Mouse (Mus musculus) neural tube, embryonic 10.5 days (tissue): ENCODE results near the gene Fndc7.
"Not testable (repeated sequence)": the region's sequence is repeated elsewhere in the genome, so short reads cannot be mapped to it uniquely, and the experiment has no call there.

Source experiments
- DNase-seq: peaks from one replicate; pipeline ENCODE4 v3.0.0-alpha.2; 2017; ENCODE audit warnings: low spot score; ENCODE audit errors: extremely low spot score

The Fndc7 gene

DNA sequence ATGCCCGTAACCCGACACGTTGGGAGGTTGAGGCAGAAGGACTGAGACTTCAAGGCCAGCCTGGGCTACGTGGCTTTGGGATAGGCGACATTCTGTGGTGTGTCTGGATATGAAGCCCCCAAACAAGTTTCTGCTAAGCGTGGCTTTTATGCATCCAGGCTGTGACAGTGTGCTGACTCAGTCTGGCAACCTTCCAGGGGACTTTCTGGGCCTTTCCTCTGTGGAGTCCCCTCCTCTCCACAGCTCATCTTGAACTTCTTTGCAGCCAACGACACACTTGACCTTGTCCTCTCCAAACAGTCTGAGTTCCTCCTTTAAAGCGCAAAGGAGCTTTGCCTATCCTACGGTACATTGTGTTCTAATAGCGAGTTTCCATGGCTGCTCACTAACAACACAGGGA lies 33.9 kb downstream of the Fndc7 start:
- DNase-seq = no peak

DNA sequence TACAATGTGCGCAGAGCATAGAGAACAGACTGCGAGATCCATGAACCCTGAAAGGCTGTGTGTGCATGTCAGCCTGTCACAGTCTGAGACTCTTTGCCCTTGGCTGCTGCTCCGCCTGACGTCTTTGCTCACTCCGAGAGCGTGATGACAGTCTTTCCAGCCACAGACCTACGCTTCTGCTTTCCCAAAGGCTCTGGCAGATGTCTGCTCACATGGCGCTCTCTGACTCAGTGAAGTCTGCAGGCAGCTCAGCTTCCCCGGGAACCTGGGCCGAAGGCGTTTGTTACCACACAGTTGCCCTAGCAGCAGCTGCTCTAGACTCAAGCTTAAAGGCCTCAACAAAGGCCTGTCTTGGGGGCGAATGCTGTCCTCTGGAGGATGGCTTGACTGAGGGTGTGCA lies 34.4 kb downstream of the Fndc7 start:
- no peak for DNase-seq

DNA sequence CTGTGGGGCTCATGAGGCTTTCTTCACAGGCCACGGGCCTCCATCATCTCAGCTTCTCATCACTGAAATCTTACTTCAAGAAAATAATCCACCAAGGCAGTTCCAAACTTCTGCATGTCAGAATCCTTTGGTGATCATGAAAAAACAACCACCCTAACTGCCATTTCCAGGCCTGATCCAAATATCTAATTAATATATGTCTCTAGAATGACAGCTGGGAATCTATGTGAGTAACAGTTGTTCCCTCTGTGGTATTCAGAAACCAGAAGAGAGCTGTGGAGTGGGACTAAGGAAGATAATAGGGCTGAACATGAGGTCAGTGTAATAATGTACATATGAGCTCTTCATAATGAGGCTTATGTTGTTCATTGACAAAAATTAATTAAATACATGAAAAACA lies 36.5 kb downstream of the Fndc7 start:
- no peak for DNase-seq

DNA sequence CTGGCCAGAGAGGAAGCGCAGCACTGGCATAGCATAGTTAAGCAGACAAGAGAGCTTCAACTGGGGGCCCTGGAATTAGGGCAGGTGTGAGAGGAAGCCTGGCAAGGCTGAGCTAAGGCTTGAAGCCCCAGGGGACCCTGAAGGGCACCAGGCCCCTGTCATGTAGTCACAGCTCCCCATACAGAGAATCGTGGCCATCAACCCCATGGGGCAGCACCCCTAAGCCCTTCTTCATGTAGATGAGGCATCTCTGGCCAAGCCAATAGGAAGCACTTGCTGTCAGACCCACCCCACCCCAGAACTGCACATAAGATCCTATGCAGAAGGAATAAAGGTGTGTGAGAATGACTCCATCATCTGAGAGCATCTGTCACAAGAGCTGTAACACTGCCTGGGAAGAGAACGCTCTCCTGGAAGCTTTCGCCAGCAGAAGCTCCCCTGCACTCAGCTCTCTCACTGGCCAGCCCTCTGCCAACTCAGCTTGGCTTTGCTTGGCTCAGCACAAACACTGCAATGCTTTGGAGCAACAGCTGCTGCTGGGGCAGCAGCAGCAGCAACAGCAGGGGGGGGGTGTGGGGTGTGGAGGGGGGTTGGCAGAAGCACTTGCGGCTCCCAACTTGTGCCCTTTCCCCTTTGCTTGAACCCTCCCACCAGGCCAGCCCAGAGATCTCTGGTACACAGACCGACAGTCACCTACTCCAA lies 37.7 kb downstream of the Fndc7 start:
- DNase-seq = no peak

DNA sequence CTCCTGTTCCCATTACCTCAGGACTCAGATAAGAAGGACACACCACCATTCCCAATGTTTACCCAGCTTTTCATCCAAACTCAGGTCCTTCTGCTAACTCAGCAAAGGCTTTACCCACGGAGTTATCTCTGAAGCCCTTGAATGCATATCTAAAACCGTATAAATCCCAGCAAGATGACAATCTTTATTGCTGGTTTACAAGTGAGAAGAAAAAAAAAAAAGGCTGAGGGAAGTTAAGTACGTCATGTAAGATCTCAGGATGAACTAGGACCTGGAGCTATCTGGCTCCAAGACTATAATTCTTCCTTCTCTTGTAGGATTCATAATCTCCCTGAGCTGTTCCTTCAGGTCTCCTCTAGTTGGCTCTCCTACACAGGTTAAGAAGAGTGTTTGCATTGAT lies 38.3 kb downstream of the Fndc7 start:
- no peak for DNase-seq

DNA sequence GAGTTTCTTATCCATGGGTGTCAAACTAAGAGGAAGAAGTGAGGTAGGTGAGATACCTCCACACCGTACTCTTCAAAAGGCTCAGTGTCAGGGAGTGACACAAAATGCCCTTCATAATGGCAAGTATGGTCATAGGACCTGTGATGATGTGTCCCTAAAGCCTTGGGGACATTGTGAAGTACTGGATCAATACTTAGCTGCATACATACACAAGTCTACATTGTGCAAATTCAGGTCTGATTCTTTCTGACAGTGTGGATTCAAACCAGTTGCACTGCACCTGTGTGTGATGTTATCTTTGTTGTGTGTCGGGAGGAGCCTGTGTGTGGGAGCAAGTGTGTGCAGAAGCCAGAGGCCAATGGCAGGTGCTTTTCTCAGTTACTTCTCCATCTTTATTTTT lies 38.7 kb downstream of the Fndc7 start:
- DNase-seq = no peak

DNA sequence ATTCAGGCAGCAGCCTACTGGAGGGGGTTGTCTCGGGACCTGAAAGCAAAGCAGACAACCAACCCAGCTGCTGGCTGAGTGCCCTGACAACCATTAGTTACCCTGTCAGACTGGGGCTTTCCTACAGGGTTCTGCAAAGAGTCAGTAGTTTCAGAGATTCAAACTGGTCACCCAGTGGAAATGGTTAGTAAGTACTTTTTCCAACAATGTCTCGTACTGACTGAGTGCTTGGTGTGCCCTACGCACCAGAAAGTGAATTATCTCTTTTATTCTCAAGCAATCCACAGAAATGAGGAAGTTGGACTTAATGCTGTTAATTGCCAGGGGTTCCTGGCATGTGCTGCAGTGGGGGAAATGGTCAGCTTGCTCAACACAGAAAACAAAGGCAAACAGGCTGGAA lies 39.3 kb downstream of the Fndc7 start:
- no peak for DNase-seq

DNA sequence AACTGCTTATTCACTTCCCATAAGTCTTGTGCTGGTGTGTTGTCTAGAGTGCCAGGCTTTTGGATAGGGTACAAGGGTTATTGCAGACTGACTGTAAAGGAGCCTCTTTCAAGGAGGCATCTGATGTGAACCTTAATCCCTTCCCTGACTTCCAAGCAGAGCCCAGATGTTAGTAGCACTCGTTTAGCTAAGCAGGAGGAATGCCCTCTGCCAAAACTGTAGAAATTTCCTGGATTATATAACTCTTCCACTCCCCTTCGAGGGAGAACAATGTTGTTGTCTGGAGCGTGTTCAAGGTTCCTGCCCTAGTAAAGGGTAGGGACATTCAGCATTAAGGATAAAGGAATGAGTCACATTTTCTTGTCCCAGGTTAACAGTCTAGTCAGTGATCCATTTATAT lies 43.2 kb downstream of the Fndc7 start:
- DNase-seq = no peak

DNA sequence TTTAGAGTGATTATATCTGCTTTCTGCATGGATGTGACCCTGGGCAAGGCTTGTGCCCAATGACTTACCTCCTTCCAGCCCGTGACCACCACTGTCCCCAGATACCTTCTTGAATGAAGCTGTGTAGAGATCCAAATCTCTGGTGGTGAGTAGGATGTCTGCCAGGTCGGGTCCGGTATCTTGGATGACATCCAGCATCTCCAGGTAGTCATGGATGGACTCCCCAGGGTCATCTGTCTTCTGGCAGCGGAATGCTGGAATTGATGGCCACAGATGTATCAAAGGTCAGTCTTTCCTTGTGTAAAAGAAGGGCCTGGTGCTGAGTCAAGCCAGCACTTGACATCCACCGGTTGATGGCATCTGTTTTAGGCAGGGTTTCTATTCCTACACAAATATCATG lies 45.3 kb downstream of the Fndc7 start:
- DNase-seq = no peak

DNA sequence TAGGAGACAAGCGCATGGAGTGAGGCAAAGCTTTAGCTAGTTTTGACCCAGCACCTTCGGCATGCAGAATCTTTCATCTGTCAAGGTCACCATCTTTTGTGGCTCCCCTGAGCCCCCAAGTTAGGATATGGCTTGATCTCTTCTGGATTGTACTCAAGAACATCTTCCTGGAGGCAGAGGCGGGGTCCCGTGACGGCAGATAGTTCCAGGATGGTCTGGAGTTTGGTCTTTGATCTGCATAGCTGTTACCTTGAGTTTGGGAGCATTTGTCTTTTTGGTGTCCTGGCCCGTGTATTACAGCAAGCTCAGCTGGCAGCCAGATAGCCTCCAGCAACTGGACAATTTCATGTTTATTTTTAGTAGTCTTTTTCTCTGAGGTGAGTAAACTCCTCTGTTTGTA lies 45.8 kb downstream of the Fndc7 start:
- DNase-seq = no peak

DNA sequence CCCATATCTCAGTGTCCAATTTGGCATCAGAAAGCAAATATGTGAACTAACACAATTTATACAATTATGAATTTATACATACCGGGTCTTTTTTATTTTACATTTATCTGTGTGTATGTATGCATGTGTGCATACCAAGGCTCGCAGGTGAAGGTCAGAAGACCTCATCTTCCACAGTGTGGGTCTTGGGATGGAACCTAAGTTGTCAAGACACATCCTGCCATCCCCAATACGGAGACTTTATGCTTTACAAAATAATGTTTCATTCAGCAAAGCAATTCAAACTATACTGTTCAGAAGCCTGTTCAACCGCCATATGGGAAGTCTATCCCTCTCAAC lies 49.1 kb downstream of the Fndc7 start:
- DNase-seq = no peak

DNA sequence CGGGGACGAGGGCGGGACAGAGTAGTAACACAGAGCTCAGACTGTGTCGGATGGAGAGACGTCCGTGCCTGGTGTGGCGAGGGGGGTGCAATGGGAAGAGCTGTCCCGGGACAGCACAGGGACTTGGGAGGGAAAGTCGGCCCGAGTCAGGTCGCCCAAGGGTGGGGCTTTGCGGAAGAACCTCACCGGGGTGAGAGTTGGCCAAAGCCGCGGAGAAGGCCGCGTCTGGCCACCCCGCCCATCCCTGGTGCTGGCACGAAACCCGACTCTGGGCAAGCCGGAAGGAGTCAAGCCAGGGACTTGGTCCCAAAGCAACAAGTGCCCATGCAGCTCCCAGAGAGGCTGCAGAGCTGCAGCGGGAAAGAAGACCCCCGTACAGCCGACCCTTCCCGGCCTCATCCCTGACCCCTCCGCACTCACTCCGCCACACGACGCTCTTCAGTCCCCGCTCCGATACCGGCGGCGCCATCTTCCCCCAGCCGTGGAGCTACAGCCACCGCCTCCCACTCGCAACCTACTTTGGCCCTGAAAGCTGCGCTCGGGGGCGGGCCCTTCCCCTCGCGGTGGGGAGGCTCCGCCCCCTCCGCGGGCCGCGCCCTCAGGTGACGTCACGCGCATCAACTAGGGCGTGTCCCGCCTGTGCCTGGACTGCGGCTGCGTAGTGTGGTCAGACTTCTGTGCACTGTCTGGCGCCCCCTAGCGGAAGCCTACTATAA lies 49.6 kb downstream of the Fndc7 start, which contains the start of gene Stxbp3:
TSS of gene Stxbp3 (minus strand) at position 527 of the 716 bp plus-strand sequence.
- peak; percentile 99 for DNase-seq

DNA sequence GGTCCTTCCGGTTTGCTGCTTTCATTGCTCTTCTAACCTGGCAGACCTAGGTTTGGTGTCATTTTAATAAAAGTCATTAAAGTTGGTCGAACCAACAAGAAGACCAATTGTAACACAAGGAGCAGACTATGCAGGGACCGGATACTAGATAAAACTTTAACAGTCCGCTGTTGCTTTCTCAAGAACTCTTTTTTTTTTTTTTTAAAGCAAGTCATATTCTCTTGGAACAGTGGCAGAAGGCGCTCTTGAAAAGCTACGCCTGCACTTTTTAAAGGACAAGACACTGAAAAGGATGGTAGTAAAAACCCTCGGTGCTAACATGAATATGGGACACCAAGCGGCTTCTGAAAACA lies 50.2 kb downstream of the Fndc7 start:
- no peak for DNase-seq

DNA sequence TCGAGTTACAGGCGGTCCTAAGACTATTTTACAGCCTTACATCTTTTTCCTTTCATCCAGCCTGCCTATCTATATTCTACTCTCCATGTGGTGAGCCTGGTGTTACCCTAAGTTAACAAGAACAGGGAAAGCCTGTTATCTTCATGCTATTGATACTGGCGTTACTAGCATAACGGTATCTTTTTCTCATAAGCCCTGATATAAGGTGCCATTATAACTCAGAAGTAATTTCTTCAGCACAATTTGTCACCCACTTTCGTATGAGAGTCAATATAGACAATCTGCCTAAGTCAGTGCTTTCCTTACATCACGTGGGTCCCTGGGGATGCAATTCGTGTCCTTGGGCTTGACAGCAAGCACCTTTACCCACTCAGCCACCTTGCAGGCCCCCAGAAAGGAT lies 50.8 kb downstream of the Fndc7 start:
- DNase-seq = no peak

DNA sequence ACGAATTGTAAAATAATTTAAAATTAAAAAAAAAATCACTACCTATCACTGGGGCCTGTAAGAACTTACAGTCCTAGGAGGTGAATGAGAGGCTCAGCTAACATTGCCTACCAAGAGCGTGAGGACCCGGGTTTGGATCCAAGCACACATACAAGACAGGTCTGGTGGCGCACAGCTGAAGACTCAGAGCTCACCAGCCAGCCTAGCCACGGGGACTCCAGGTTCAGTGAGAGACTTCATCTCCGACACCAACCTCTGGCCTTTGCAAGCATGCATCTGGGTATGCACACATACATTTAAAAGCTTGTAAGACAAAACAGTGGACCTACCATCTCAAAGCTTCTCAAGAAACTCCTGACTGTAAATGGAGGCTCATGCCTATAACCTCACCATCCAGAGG lies 52.9 kb downstream of the Fndc7 start:
- no peak for DNase-seq

DNA sequence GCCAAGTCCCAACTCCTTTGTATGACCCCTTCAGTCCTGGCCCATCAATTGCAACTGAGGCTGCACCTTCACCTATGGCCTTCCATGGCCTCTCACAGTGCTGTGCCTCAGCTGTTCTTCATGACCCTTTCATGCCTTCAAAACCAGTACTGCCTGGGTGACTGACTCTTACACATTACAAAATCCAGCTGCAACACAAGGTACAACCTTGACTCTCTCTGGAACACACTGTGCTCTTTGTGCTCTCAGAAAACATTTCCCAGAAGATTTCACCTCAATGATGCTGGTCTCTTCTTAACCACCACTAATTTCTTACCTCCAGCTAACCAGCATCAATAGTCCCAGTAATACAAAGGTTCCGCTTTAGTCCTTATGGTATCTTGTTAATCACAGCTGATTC lies 56.1 kb downstream of the Fndc7 start:
- DNase-seq = not testable (repeated sequence)

DNA sequence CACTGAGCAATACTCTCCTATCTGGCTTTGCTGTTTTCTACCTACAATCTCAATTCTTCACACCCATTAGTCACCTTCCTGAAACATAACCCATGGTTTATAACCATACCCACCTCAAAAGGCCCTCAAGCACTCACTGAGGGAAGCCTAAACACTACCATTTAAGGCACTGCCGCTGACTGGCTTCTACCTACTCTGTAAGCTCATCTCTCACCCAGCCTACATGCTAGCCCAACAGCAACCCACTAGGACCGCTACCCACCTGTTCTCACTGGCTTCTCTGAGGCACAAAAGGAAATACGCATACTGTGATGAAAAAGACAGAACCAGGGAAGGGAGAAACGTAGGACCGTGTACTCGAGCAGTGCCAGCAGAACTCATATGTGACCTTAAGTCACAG lies 58.1 kb downstream of the Fndc7 start:
- no peak for DNase-seq

DNA sequence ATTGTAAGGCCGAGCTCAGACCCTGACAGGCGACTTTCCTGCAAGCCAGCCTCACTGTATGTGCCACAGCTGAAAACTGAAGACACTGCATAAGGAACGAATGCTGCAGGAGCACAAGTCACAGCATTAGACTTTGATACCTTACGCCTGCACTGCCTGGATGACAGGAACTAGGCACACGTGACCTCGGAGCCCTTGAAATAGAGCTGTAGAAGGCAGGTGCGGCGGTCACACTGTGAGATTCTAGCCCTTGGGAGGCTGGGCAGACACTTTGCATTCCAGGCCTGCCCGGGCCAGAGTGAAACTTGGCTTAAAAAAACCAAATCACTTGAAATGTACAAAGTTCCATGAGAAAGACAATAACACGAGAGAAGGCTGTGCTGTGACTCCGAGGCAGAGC lies 59.3 kb downstream of the Fndc7 start:
- DNase-seq = no peak

DNA sequence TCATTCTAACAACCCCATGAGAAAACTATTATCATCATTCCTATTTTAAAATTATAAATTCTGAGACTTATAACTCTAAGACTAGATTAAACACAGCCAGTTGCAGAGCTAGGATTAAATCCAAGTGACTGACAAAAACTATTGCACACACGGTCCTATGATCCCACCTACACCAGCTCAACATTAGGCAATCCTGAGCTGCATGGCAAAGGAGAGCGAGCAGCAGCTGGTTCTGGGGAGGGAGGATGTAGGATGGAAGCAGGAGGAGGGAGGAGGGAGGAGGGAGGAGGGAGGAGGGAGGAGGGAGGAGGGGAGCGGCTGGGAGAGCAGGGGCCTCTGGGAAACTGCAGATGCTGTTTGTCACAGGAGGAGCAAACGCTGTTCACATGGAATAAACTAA lies 74.2 kb downstream of the Fndc7 start:
- DNase-seq = no peak

DNA sequence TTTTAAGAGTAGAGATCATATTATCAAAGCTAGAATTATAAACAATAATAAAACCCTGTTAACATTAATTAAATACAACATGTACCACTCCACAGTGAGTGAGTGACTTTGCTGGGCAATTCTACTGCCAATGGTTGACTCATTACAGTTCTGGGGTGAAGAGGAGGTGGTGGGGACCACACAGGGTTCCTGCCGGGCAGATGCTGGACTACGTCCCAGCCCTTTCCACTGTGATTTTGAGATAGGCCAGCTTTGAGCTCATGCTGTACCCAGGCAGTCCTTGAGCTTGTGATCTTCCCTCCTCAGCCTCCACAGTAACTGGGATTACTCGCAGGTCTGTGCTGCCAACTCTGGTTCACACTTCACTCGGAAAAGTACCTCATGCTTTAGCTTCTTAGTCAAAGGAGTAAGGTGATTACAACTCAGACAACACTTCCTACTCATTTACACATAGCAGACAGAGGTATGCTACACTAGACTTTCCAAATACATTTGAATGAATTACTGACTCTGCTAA lies 79.0 kb downstream of the Fndc7 start:
- DNase-seq = no peak

DNA sequence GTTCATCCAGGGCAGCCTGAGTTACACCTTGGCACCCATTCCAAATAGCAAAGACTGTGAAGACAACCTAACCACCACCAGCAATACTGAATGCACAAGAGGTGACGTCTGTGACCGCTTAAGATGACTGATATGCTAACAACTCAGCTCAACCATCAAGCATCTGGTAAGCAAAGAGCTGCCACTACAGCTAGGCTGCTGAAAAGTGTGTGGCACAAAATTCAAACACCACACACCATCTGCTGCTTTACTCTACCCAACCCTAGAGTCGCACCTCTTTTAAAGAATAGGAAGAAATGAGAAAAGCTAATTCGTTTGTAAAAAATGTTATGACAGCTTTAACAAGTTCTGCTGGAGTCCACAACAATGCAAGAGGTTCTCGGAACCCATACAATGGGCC lies 84.2 kb downstream of the Fndc7 start:
- no peak for DNase-seq
